9 mouse cellular contexts compared by ENCODE assay signal in genomic region chr14:5879791-5880190, GRCm38 (mm10). TPM values are rescaled to one million over a fixed set of nuclear protein-coding genes. Genes with fewer than 3 reads are reported as not detected.
A peak's percentile ranks its signal among the peaks of the same experiment; 100 is the strongest.
DNase-seq lines count a peak whose midpoint lies in the region; ATAC-seq lines count a peak whose summit lies in the region.
"Not testable (repeated sequence)": the region's sequence is repeated elsewhere in the genome, so short reads cannot be mapped to it uniquely, and the experiment has no call there.
"Had no signal": no experiment of that assay in that cellular context is flagged by ENCODE, and none has a peak within 500 bp of the region (broad histone marks: within the 10 kb centered on the region; RNA-seq: fewer than 3 reads in every experiment).

No protein-coding gene starts in this region.

- H3K36me3 ChIP-seq in forebrain, embryonic 15.5 days; hindbrain, embryonic 10.5 days; limb, embryonic 13.5 days; midbrain, embryonic 10.5 days; neural tube, embryonic 15.5 days: not testable (repeated sequence)

- not testable (repeated sequence) for H3K9me3 ChIP-seq in forebrain, embryonic 15.5 days; hindbrain, embryonic 10.5 days; limb, embryonic 13.5 days; midbrain, embryonic 10.5 days (replicated peaks); neural tube, embryonic 15.5 days (replicated peaks)

- peak; percentile 7 for DNase-seq in embryo, embryonic 11 days
- peak; percentile 23 for DNase-seq in hindbrain, embryonic 10.5 days (ENCODE audit: low spot score)
- DNase-seq in kidney, adult 9 months, result peak; percentile 19
- DNase-seq in midbrain, embryonic 10.5 days (ENCODE audit: low spot score), result peak; percentile 32

- H3K9ac ChIP-seq in forebrain, embryonic 15.5 days (replicated peaks), result peak overlapping the region; percentile 52
- H3K9ac ChIP-seq in limb, embryonic 13.5 days, result not testable (repeated sequence)
- peak overlapping the region; percentile 60 for H3K9ac ChIP-seq in neural tube, embryonic 15.5 days (replicated peaks)

- peak overlapping the region; percentile 88 for H3K4me2 ChIP-seq in forebrain, embryonic 15.5 days (replicated peaks)
- peak overlapping the region; percentile 67 for H3K4me2 ChIP-seq in limb, embryonic 13.5 days (replicated peaks)
- H3K4me2 ChIP-seq in neural tube, embryonic 15.5 days, result peak overlapping the region; percentile 77

- peak overlapping the region; percentile 49 for H3K4me3 ChIP-seq in forebrain, embryonic 15.5 days
- H3K4me3 ChIP-seq in hindbrain, embryonic 10.5 days, result peak overlapping the region; percentile 56
- H3K4me3 ChIP-seq in limb, embryonic 13.5 days, result peak overlapping the region; percentile 37
- H3K4me3 ChIP-seq in midbrain, embryonic 10.5 days, result peak overlapping the region; percentile 57
- peak overlapping the region; percentile 49 for H3K4me3 ChIP-seq in neural tube, embryonic 15.5 days (replicated peaks)

- not testable (repeated sequence) for H3K27me3 ChIP-seq in forebrain, embryonic 15.5 days; hindbrain, embryonic 10.5 days (ENCODE audit: insufficient read depth, poor library complexity, severe bottlenecking); midbrain, embryonic 10.5 days (ENCODE audit: low read depth, poor library complexity, severe bottlenecking); neural tube, embryonic 15.5 days (replicated peaks)
- peaks cover 10% of the 10 kb centered on the region for H3K27me3 ChIP-seq in limb, embryonic 13.5 days

- ATAC-seq in forebrain, embryonic 15.5 days (replicated peaks); limb, embryonic 13.5 days (ENCODE audit: low FRiP score, low read depth); neural tube, embryonic 15.5 days (ENCODE audit: low FRiP score): not testable (repeated sequence)

- under 1% methylated on average over 24 of the region's 28 CpGs for WGBS in forebrain, embryonic 15.5 days
- WGBS in hindbrain, embryonic 10.5 days, result 1% methylated on average over 28 of the region's 28 CpGs
- 0% methylated on average over 22 of the region's 28 CpGs for WGBS in limb, embryonic 13.5 days
- 2% methylated on average over 21 of the region's 28 CpGs for WGBS in midbrain, embryonic 10.5 days
- under 1% methylated on average over 26 of the region's 28 CpGs for WGBS in neural tube, embryonic 15.5 days

- not testable (repeated sequence) for H3K4me1 ChIP-seq in forebrain, embryonic 15.5 days; hindbrain, embryonic 10.5 days (replicated peaks); limb, embryonic 13.5 days; midbrain, embryonic 10.5 days; neural tube, embryonic 15.5 days

- not testable (repeated sequence) for H3K27ac ChIP-seq in forebrain, embryonic 15.5 days (replicated peaks); hindbrain, embryonic 10.5 days; limb, embryonic 13.5 days; midbrain, embryonic 10.5 days (replicated peaks); neural tube, embryonic 15.5 days (replicated peaks)

RNA-seq across cellular contexts. Expression of gene Gm8237, which starts 0.4 kb away (rescaled TPM):
- 0.27 and 0.43 TPM in 2 replicates for polyA plus RNA-seq in forebrain, embryonic 15.5 days (2015; fragmentation: Nextera tagmentation; extraction: Ambion mirVana)
- 0.39 and 0.52 TPM in 2 replicates for polyA plus RNA-seq in hindbrain, embryonic 10.5 days (2016; fragmentation: Nextera tagmentation; extraction: Ambion mirVana)
- polyA plus RNA-seq in limb, embryonic 13.5 days (2015; fragmentation: Nextera tagmentation; extraction: Ambion mirVana), result 0.11 and 0.13 TPM in 2 replicates
- polyA plus RNA-seq in midbrain, embryonic 10.5 days (2016; fragmentation: Nextera tagmentation; extraction: Ambion mirVana), result 0.11 and 0.20 TPM in 2 replicates
- 1.0 and 1.9 TPM in 2 replicates for polyA plus RNA-seq in neural tube, embryonic 15.5 days (2015; fragmentation: Nextera tagmentation; extraction: Ambion mirVana)

RNA-seq across cellular contexts. Expression of gene Gm3424, which starts 49.7 kb away (rescaled TPM):
- not detected in 2 replicates for polyA plus RNA-seq in forebrain, embryonic 15.5 days (2015; fragmentation: Nextera tagmentation; extraction: Ambion mirVana)
- polyA plus RNA-seq in hindbrain, embryonic 10.5 days (2016; fragmentation: Nextera tagmentation; extraction: Ambion mirVana), result not detected in 2 replicates
- not detected in 2 replicates for polyA plus RNA-seq in limb, embryonic 13.5 days (2015; fragmentation: Nextera tagmentation; extraction: Ambion mirVana)
- polyA plus RNA-seq in midbrain, embryonic 10.5 days (2016; fragmentation: Nextera tagmentation; extraction: Ambion mirVana), result not detected in 2 replicates
- polyA plus RNA-seq in neural tube, embryonic 15.5 days (2015; fragmentation: Nextera tagmentation; extraction: Ambion mirVana), result not detected in 2 replicates
- polyA plus RNA-seq: cerebellum, adult 2 months; urinary bladder, adult 2 months had no signal
